Mouse (Mus musculus) forebrain, embryonic 11.5 days (tissue): ENCODE data around the gene Bglap3. TPM values are rescaled to one million over a fixed set of nuclear protein-coding genes. Genes with fewer than 3 reads are reported as not detected.

Experiments used
- ATAC-seq: fragments of 200-750 bp; cut with Nextera tagmentation; replicated peaks from 2 replicates; pipeline ENCODE4 v1.8.0; 2017; ENCODE audit warnings: moderate TSS enrichment; ENCODE audit not compliant: low FRiP score
- DNase-seq: peaks from one replicate; pipeline ENCODE4 v3.0.0-alpha.2; 2017; ENCODE audit warnings: low spot score
- H3K27ac ChIP-seq: fragments of 300-500 bp; sonication (generic); 2 replicates; pipeline ENCODE4 v1.5.1; 2014; ENCODE audit warnings: low read depth, low read length
- H3K27me3 ChIP-seq: fragments of 300-500 bp; sonication (generic); 2 replicates; pipeline ENCODE4 v1.6.1; 2014; ENCODE audit warnings: mild to moderate bottlenecking, low read length, mixed read lengths; ENCODE audit not compliant: control insufficient read depth, insufficient read depth
- H3K36me3 ChIP-seq: fragments of 300-500 bp; sonication (generic); 2 replicates; pipeline ENCODE4 v1.6.1; 2014; ENCODE audit warnings: mild to moderate bottlenecking, low read length, moderate library complexity, mixed read lengths; ENCODE audit not compliant: control insufficient read depth, insufficient read depth
- H3K4me1 ChIP-seq: fragments of 300-500 bp; sonication (generic); replicated peaks from 2 replicates; pipeline ENCODE4 v1.6.1; 2014; ENCODE audit warnings: low read length, mixed read lengths; ENCODE audit not compliant: control insufficient read depth, insufficient read depth
- H3K4me2 ChIP-seq: fragments of 300-500 bp; sonication (generic); 2 replicates; pipeline ENCODE4 v1.6.1; 2014; ENCODE audit warnings: low read depth, mild to moderate bottlenecking, low read length, moderate library complexity, mixed read lengths; ENCODE audit not compliant: severe bottlenecking
- H3K4me3 ChIP-seq: fragments of 300-500 bp; sonication (generic); 2 replicates; pipeline ENCODE4 v1.5.1; 2014; ENCODE audit warnings: low read depth, low read length
- H3K9ac ChIP-seq: fragments of 300-500 bp; sonication (generic); 2 replicates; pipeline ENCODE4 v1.6.1; 2014; ENCODE audit warnings: low read length
- H3K9me3 ChIP-seq: fragments of 300-500 bp; sonication (generic); 2 replicates; pipeline ENCODE4 v1.6.1; 2016; ENCODE audit warnings: low read length, mixed read lengths; ENCODE audit not compliant: control insufficient read depth
- WGBS: fragments of 180-500 bp; shearing (Covaris S2); extraction: QIAGEN DNeasy Blood & Tissue Kit; methylation state at CpG from one replicate; pipeline ENCODE4 v1.1.7; 2014; 5-methylcytosine and 5-hydroxymethylcytosine counted together
- polyA plus RNA-seq: library from polyadenylated mRNA; unstranded; fragments of >200 nt; fragmentation: Nextera tagmentation; extraction: Ambion mirVana; gene quantifications from 2 replicates; pipeline ENCODE4 v1.2.1, GENCODE M21; 2014

Gene Bglap3
- polyA plus RNA-seq, 1 experiment from 2014 or later = not detected

- H3K9me3 ChIP-seq = no peaks in the 10 kb centered on the region
- DNase-seq = no peak
- 1% methylated on average over 27 of the region's 27 CpGs for WGBS
- H3K4me3 ChIP-seq = peak overlapping the region; percentile 87
- H3K36me3 ChIP-seq = no peaks in the 10 kb centered on the region
- H3K4me2 ChIP-seq = peak overlapping the region; percentile 58
- H3K4me1 ChIP-seq = no peaks in the 10 kb centered on the region; the same call in 1 of the 2 replicates
- no peaks in the 10 kb centered on the region for H3K27me3 ChIP-seq
- peak; percentile 47 for ATAC-seq
- peak overlapping the region; percentile 96 for H3K9ac ChIP-seq
- H3K27ac ChIP-seq = peak overlapping the region; percentile 88
Observed at GRCm38 (mm10) chr3:88335436-88336053, 37.0 kb downstream of the Bglap3 start.

- no peaks in the 10 kb centered on the region; the same call in 1 of the 2 replicates for H3K4me1 ChIP-seq
- no peaks in the 10 kb centered on the region for H3K36me3 ChIP-seq
- no peaks in the 10 kb centered on the region for H3K27me3 ChIP-seq
- ATAC-seq (no peak), DNase-seq (no peak)
- 46% methylated on average over 3 of the region's 3 CpGs for WGBS
- H3K4me2 ChIP-seq = peak overlapping the region; percentile 58
- H3K4me3 ChIP-seq = peak overlapping the region; percentile 87
- peak overlapping the region; percentile 96 for H3K9ac ChIP-seq
- H3K9me3 ChIP-seq = no peaks in the 10 kb centered on the region
- H3K27ac ChIP-seq = no peak overlapping the region
Observed at GRCm38 (mm10) chr3:88334902-88335435, 37.6 kb downstream of the Bglap3 start.

GRCm38 (mm10) chr3:88334029-88334658 is 38.4 kb downstream of the Bglap3 start:
- ATAC-seq (no peak), DNase-seq (no peak)
- Histone ChIP-seq H3K4me1 (no peaks in the 10 kb centered on the region; the same call in 1 of the 2 replicates), H3K9me3 (no peaks in the 10 kb centered on the region), H3K36me3 (no peaks in the 10 kb centered on the region), H3K9ac (no peak overlapping the region), H3K27me3 (no peaks in the 10 kb centered on the region), H3K27ac (no peak overlapping the region), H3K4me3 (no peak overlapping the region), H3K4me2 (no peak overlapping the region)
- WGBS = 60% methylated on average over 12 of the region's 12 CpGs

GRCm38 (mm10) chr3:88331282-88331681 is 41.3 kb downstream of the Bglap3 start:
- ATAC-seq = no peak
- 12% methylated on average over 2 of the region's 2 CpGs for WGBS

GRCm38 (mm10) chr3:88328956-88329355 is 43.6 kb downstream of the Bglap3 start:
- no peaks in the 10 kb centered on the region for H3K36me3 ChIP-seq
- H3K9me3 ChIP-seq = no peaks in the 10 kb centered on the region
- ATAC-seq (no peak), DNase-seq (no peak)
- H3K4me1 ChIP-seq = no peaks in the 10 kb centered on the region
- H3K27me3 ChIP-seq = no peaks in the 10 kb centered on the region
- H3K4me3 ChIP-seq = no peak overlapping the region
- H3K9ac ChIP-seq = no peak overlapping the region
- WGBS = 86% methylated on average over 5 of the region's 5 CpGs
- no peak overlapping the region for H3K27ac ChIP-seq
- H3K4me2 ChIP-seq = no peak overlapping the region

More at GRCm38 (mm10) chr3:88331282-88331681, 41.3 kb downstream of the Bglap3 start:
- no peak for DNase-seq
- Histone ChIP-seq H3K4me1 (no peaks in the 10 kb centered on the region), H3K9ac (no peak overlapping the region), H3K4me2 (no peak overlapping the region), H3K9me3 (no peaks in the 10 kb centered on the region), H3K36me3 (no peaks in the 10 kb centered on the region), H3K27me3 (no peaks in the 10 kb centered on the region), H3K27ac (no peak overlapping the region), H3K4me3 (no peak overlapping the region)

- peak; percentile 66 for DNase-seq
- peak within 1 kb of the TSS; percentile 62 for H3K4me2 ChIP-seq
- peak within 1 kb of the TSS; percentile 60 for H3K9ac ChIP-seq
- 2% methylated on average over 10 of the region's 10 CpGs for WGBS
- H3K27ac ChIP-seq = no peak within 1 kb of the TSS
- no peaks in the 10 kb centered on the region for H3K27me3 ChIP-seq
- peak; percentile 79 for ATAC-seq
- H3K36me3 ChIP-seq = peaks cover 11% of the 10 kb centered on the region
- H3K4me1 ChIP-seq = no peaks in the 10 kb centered on the region
- peak within 1 kb of the TSS; percentile 56 for H3K4me3 ChIP-seq
- no peaks in the 10 kb centered on the region for H3K9me3 ChIP-seq
Observed at GRCm38 (mm10) chr3:88324951-88325405, 47.6 kb downstream of the Bglap3 start, which contains the start of gene Glmp. TSS of gene Glmp (plus strand) at chr3:88325023.

Other genes starting within 250 kb of the Bglap3 start
- gene Mef2d, start 230.4 kb downstream of the Bglap3 start, polyA plus RNA-seq = 17.3 and 19.7 TPM in 2 replicates
- 0.36 TPM in 1 of 2 replicates, not detected in the other for gene Rhbg, start 118.0 kb downstream of the Bglap3 start, polyA plus RNA-seq
- 0.16 TPM in 1 of 2 replicates, not detected in the other for gene Gm38392, start 85.5 kb downstream of the Bglap3 start, polyA plus RNA-seq
- gene Tsacc, start 75.7 kb downstream of the Bglap3 start, polyA plus RNA-seq = 10.4 and 12.2 TPM in 2 replicates
- 725 and 780 TPM in 2 replicates for gene Cct3, start 75.6 kb downstream of the Bglap3 start, polyA plus RNA-seq
- gene Glmp, start 47.7 kb downstream of the Bglap3 start, polyA plus RNA-seq = 77.2 and 87.2 TPM in 2 replicates
- 1.6 and 2.7 TPM in 2 replicates for gene Tmem79, start 36.6 kb downstream of the Bglap3 start, polyA plus RNA-seq
- gene Smg5, start 36.5 kb downstream of the Bglap3 start, polyA plus RNA-seq = 70.6 and 75.4 TPM in 2 replicates
- gene Paqr6, start 8.2 kb downstream of the Bglap3 start, polyA plus RNA-seq = 1.1 and 1.2 TPM in 2 replicates
- not detected in 2 replicates for gene Bglap2, start 6.0 kb upstream of the Bglap3 start, polyA plus RNA-seq
- gene Bglap, start 11.7 kb upstream of the Bglap3 start, polyA plus RNA-seq = not detected in 2 replicates
- gene Pmf1, start 37.6 kb upstream of the Bglap3 start, polyA plus RNA-seq = 141 and 158 TPM in 2 replicates
- gene Slc25a44, start 52.4 kb upstream of the Bglap3 start, polyA plus RNA-seq = 22.6 and 23.1 TPM in 2 replicates
- 9.3 and 10.3 TPM in 2 replicates for gene Sema4a, start 88.4 kb upstream of the Bglap3 start, polyA plus RNA-seq
- 19.4 and 20.4 TPM in 2 replicates for gene Lmna, start 137.2 kb upstream of the Bglap3 start, polyA plus RNA-seq
- gene Mex3a, start 159.7 kb upstream of the Bglap3 start, polyA plus RNA-seq = 44.4 and 46.2 TPM in 2 replicates
- 0.43 and 1.1 TPM in 2 replicates for gene Rab25, start 175.6 kb upstream of the Bglap3 start, polyA plus RNA-seq
- gene Lamtor2, start 180.3 kb upstream of the Bglap3 start, polyA plus RNA-seq = 89.3 and 96.0 TPM in 2 replicates
- 89.2 and 95.0 TPM in 2 replicates for gene Ubqln4, start 181.0 kb upstream of the Bglap3 start, polyA plus RNA-seq
- 142 and 148 TPM in 2 replicates for gene Ssr2, start 203.1 kb upstream of the Bglap3 start, polyA plus RNA-seq
- 118 and 123 TPM in 2 replicates for gene Arhgef2, start 233.2 kb upstream of the Bglap3 start, polyA plus RNA-seq